Mouse (Mus musculus) cortical plate, adult 2 months (tissue): ENCODE measurements at regions not wholly inside any gene's neighbourhood (a gene's known extent, or its start where the extent isn't known, plus 50 kb on each side); places are given as distances from the start of the nearest gene placed in this dataset.

Experiments used
- H3K27ac ChIP-seq: fragments of 200-500 bp; 2 replicates; pipeline ENCODE4 v1.5.1; 2012; ENCODE audit warnings: low read length, control low read depth, inconsistent platforms; ENCODE audit not compliant: insufficient read depth
- H3K4me1 ChIP-seq: fragments of 200-500 bp; 2 replicates; pipeline ENCODE4 v1.6.1; 2011; ENCODE audit warnings: low read length; ENCODE audit not compliant: control insufficient read depth, insufficient read depth
- H3K4me3 ChIP-seq: fragments of 200-500 bp; 2 replicates; pipeline ENCODE4 v1.5.1; 2011; ENCODE audit warnings: mild to moderate bottlenecking, low read length, control low read depth; ENCODE audit not compliant: insufficient read depth
- CTCF ChIP-seq: fragments of 200-500 bp; IDR thresholded peaks from 2 replicates; pipeline ENCODE4 v1.5.1; 2011; ENCODE audit warnings: mild to moderate bottlenecking, control low read depth, low read length; ENCODE audit not compliant: insufficient read depth; ENCODE audit errors: extremely low read depth
- POLR2A ChIP-seq: fragments of 200-500 bp; IDR thresholded peaks from 2 replicates; pipeline ENCODE4 v1.6.1; 2011; ENCODE audit warnings: mild to moderate bottlenecking, low read length, control low read depth; ENCODE audit not compliant: insufficient read depth; ENCODE audit errors: extremely low read depth

GRCm38 (mm10) chr10:87678984-87679383 is 157.4 kb downstream of the Pah start:
- TF ChIP-seq CTCF = no peak
- TF ChIP-seq POLR2A = no peak
- H3K4me3 ChIP-seq = no peak overlapping the region
- H3K27ac ChIP-seq = no peak overlapping the region
- no peaks in the 10 kb centered on the region for H3K4me1 ChIP-seq

GRCm38 (mm10) chr10:87686311-87686710 is 164.7 kb downstream of the Pah start:
- H3K4me3 ChIP-seq = no peak overlapping the region

GRCm38 (mm10) chr10:87686785-87687184 is 165.2 kb downstream of the Pah start:
- Histone ChIP-seq H3K4me3 (no peak overlapping the region), H3K27ac (no peak overlapping the region), H3K4me1 (no peaks in the 10 kb centered on the region)
- TF ChIP-seq CTCF (no peak), POLR2A (no peak)

More at GRCm38 (mm10) chr10:87686311-87686710, 164.7 kb downstream of the Pah start:
- TF ChIP-seq CTCF (no peak), POLR2A (no peak)
- H3K4me1 ChIP-seq = no peaks in the 10 kb centered on the region
- H3K27ac ChIP-seq = no peak overlapping the region

GRCm38 (mm10) chr10:87687844-87688243 is 166.2 kb downstream of the Pah start:
- Histone ChIP-seq H3K4me3 (no peak overlapping the region), H3K27ac (no peak overlapping the region), H3K4me1 (no peaks in the 10 kb centered on the region)
- TF ChIP-seq CTCF = no peak
- no peak for TF ChIP-seq POLR2A

- TF ChIP-seq CTCF (peak; percentile 31; the same call in 1 of the 2 replicates), POLR2A (no peak)
- Histone ChIP-seq H3K4me1 (no peaks in the 10 kb centered on the region), H3K27ac (no peak overlapping the region), H3K4me3 (no peak overlapping the region)
These were observed 167.2 kb upstream of the Igf1 start for GRCm38 (mm10) chr10:87690831-87691230.

GRCm38 (mm10) chr10:87696485-87696884 is 161.6 kb upstream of the Igf1 start:
- H3K4me3 ChIP-seq = no peak overlapping the region
- TF ChIP-seq CTCF (no peak), POLR2A (no peak)
- no peaks in the 10 kb centered on the region for H3K4me1 ChIP-seq
- H3K27ac ChIP-seq = no peak overlapping the region

GRCm38 (mm10) chr10:87711209-87711608 is 146.9 kb upstream of the Igf1 start:
- TF ChIP-seq CTCF = no peak
- Histone ChIP-seq H3K4me1 (no peaks in the 10 kb centered on the region), H3K4me3 (no peak overlapping the region), H3K27ac (no peak overlapping the region)

GRCm38 (mm10) chr10:87711798-87712197 is 146.3 kb upstream of the Igf1 start:
- no peak overlapping the region for H3K27ac ChIP-seq
- H3K4me1 ChIP-seq = no peaks in the 10 kb centered on the region
- TF ChIP-seq CTCF (no peak), POLR2A (no peak)
- H3K4me3 ChIP-seq = no peak overlapping the region

GRCm38 (mm10) chr10:87715874-87716600 is 142.0 kb upstream of the Igf1 start:
- TF ChIP-seq POLR2A (no peak), CTCF (no peak)
- no peaks in the 10 kb centered on the region for H3K4me1 ChIP-seq
- H3K27ac ChIP-seq = no peak overlapping the region
- no peak overlapping the region for H3K4me3 ChIP-seq

GRCm38 (mm10) chr10:87717156-87717555 is 140.9 kb upstream of the Igf1 start:
- H3K27ac ChIP-seq = no peak overlapping the region
- TF ChIP-seq CTCF (no peak), POLR2A (no peak)
- no peak overlapping the region for H3K4me3 ChIP-seq
- H3K4me1 ChIP-seq = no peaks in the 10 kb centered on the region

GRCm38 (mm10) chr10:87718491-87718890 is 139.6 kb upstream of the Igf1 start:
- TF ChIP-seq CTCF (no peak), POLR2A (no peak)
- no peak overlapping the region for H3K4me3 ChIP-seq
- H3K4me1 ChIP-seq = no peaks in the 10 kb centered on the region
- H3K27ac ChIP-seq = no peak overlapping the region
